Mouse (Mus musculus) left cerebral cortex, postnatal 25 days (tissue): ENCODE data around the gene Igf1r. TPM values are rescaled to one million over a fixed set of nuclear protein-coding genes. Genes with fewer than 3 reads are reported as not detected.

Experiments used
- DNase-seq, 2 experiments: peaks; one replicate each; pipeline ENCODE4 v3.0.0; 2022; ENCODE audit warnings: low spot score in 2 of 2, mixed read lengths in 1 of 2
- intact Hi-C: fragments of 180-260 bp; cut with DNase I; formaldehyde crosslinking; loops from one replicate; pipeline ENCODE4 v1.15.1; 2025
- total RNA-seq, 2 experiments: library from RNA; stranded (reverse); gene quantifications; 2 replicates each; pipeline ENCODE4 v1.2.3; 2021

The Igf1r gene
- total RNA-seq, 2 experiments from 2014 or later: 45.8 to 47.3 TPM

GRCm38 (mm10) chr7:67954591-67955185 is 2.1 kb downstream of the Igf1r start:
- DNase-seq: no peak
- intact Hi-C loops: loop anchor here (5.0 to 10.0 kb wide), 4 partner anchors 98 to 403 kb away; no protein-coding TSS in a partner anchor

GRCm38 (mm10) chr7:67955276-67955675 is 2.6 kb downstream of the Igf1r start:
- DNase-seq: no peak
- intact Hi-C loops: loop anchor here (10.0 kb wide), 1 partner anchor 280 kb away; no protein-coding TSS in a partner anchor

DNA sequence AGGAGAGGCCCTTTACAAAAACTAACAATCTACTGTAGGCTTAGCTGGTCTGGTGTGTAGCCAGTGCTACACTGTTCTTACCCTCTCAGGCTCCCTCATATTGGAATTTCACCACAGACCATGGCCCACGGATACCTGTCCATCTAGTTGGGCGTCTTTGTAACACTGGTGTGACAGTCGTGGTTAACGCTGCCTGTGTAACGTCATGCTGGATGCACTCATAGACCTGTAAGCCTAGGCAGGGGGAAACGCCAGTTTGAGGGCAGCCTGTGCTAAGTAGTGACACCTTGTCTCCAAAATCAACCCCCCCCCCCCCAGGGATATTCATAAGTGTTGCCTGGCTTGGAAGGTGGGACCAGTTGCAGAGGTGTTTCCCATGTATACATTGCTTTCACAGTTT is 4.7 kb downstream of the Igf1r start:
- DNase-seq: no peak
- intact Hi-C loops: loop anchor here (10.0 kb wide), 1 partner anchor 283 kb away; no protein-coding TSS in a partner anchor

- no peak for DNase-seq
- intact Hi-C loops: loop anchor here (10.0 kb wide), 1 partner anchor 283 kb away; no protein-coding TSS in a partner anchor
These were observed 5.4 kb downstream of the Igf1r start for GRCm38 (mm10) chr7:67958045-67958444.

- DNase-seq: no peak
- intact Hi-C loops: no loop called here
These were observed 8.1 kb downstream of the Igf1r start for GRCm38 (mm10) chr7:67960701-67961100.

- intact Hi-C loops: no loop called here
- DNase-seq: peak; percentile 75 to 86
These were observed 9.1 kb downstream of the Igf1r start for GRCm38 (mm10) chr7:67961567-67962267.

DNA sequence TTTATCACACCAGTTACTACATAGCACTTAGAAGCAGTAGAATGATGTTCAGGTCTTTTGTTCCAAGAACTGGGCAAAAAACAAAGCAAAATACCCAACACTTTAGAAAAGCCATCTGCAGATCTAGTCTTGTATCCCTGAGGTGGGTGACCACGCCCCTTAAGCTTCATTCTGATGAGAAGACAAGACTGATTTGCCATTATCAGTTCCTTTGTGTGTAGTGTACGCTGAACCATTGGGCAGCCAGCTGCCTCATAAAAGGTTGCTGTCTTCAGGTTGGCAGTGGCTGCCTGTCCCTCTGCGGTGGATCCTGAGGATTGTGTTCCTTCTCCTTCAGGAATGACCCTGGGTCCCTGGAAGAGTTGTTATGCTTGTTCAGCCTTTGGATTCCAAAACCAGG is 11.1 kb downstream of the Igf1r start:
- no peak for DNase-seq

DNA sequence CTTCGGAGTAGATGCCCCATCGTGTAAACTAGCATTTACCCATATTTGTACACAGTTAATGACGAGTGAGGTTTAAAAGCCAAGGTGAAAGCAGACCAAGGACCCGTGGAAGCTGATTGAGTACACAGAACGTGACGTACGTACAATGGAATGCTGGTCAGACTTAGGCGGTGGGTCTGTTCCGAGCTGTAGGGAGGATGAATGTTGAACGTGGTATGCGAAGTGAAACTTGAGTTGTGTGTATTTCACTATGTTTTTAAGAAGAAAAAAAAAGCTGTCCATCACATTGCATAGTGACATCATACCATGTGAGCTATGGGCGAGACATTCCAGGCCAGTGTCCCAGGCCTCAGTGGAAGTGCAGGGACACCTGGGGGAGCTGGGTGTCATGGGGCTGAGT is 15.8 kb downstream of the Igf1r start:
- no peak for DNase-seq
- intact Hi-C loops: no loop called here

More for the DNA sequence above, 11.1 kb downstream of the Igf1r start:
- intact Hi-C loops: no loop called here

DNA sequence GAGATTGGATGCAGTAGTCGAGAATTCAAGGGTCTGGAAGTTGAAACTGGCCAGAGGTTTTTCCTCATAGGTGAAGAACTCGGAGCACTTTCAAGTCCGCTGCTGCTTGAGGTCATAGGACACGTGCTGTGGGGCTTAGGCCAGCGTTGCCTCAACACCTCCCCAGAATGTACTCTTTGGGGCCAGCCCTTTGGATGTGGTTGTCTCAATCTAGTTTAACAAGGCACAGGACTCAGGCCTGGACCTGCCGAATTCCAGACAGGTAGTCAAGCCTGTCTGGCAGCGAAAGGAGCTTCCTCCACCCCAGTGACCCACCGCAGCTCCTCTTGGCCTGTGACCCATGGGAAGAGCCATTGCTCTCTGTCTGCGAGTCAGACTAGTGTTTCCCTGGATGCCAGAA is 16.4 kb downstream of the Igf1r start:
- intact Hi-C loops: no loop called here
- DNase-seq: no peak

GRCm38 (mm10) chr7:67973180-67974014 is 20.8 kb downstream of the Igf1r start:
- no peak for DNase-seq
- intact Hi-C loops: no loop called here

DNA sequence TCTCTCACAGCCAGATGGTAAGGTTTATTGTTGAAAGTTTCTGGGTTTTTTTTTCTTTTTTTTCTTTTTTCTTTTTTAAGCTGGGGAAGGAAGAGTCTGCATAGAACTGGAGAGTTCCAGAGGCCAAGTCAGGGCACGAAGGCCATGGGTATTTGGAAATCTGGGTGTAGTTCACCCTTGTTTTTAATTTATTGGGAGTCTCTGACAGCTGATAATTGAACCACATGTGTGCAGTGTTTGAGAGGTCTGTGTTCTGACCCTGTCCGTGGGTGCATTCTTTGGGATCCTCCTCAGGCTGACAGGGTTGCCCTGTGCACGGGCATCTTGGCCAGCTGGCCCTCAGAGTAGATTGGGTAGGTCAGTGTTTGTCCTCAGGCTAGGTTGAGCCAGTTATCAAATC is 29.3 kb downstream of the Igf1r start:
- intact Hi-C loops: no loop called here
- DNase-seq: no peak

GRCm38 (mm10) chr7:67982809-67983208 is 30.2 kb downstream of the Igf1r start:
- intact Hi-C loops: no loop called here
- no peak for DNase-seq

DNA sequence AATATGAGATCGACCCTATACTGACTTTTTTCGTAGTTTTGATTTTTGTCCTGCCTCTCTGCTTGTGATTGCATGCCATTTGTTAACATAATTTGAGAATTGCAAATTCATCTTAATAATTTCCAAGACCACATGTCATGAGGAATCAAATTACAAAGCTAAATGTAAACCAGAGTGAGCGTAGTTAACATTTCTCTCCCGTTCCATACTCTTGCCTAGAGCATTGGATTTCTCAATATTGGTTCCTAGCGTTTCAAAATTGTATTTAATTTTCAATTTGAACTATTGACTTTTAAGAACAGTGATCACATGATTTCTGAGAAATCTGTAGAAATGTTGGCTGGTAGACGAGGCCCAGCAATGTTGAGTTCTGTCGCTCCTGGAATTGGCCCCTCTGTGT is 30.8 kb downstream of the Igf1r start:
- no peak for DNase-seq
- intact Hi-C loops: no loop called here

DNA sequence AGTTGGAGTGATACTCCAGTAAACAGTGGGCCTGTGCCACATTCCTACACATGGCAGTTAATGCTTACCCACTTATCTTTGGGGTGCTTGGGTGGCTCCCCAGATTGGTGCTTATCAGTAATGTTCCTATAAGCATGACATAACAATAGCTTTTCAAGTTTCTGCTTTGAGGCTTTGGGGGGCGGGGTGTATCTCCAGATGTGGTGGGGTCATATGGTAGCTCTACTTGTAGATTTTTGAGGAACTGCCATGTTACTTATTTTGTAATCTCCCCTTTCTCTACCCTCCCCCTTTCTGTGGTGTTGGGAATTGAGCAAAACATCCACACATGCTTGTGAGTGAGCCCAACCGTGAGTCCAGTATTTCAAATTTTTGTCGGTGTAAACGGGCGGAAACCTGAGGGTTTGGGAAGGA is 32.4 kb downstream of the Igf1r start:
- intact Hi-C loops: no loop called here
- DNase-seq: no peak

DNA sequence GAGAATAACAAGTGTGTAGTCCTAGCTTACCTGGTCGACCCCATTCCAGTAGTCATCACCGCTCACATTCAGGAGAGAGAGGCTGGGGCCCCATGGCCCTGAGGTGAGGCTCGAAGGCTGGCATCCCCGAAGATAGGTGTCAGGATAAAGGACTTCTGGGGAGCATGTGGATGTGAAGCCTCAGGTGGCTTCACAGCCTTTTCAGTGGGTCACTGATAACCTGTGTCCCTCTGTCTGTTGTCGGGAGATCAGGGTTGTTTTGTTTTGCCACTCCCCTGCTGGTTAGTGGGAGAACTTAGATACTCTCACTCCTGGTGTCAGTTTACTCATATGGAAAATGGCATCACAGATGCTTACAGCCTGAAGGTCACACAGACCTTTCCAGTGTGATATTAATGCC is 32.9 kb downstream of the Igf1r start:
- DNase-seq: no peak
- intact Hi-C loops: no loop called here

- intact Hi-C loops: no loop called here
- no peak for DNase-seq
These were observed 33.6 kb downstream of the Igf1r start for GRCm38 (mm10) chr7:67986277-67986676.

DNA sequence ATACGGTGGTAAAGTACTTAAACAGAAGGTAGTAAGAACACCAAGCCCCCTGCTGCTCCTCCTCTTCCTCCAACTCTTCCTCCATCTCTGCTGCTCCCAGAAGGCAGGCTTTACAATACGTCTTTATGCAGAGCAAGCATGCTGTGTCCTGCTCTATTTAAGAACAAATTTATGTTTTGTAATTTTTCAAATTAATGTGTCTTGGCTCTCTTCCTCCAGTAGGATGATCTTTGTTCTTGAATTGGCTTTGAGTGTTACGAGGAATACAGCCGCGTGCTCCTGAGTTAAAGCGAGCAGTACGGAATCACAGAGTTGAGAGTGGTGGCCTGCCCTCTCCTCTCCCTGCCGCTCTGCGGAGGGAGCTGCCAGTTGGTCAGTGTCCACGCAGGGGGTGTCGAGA is 34.2 kb downstream of the Igf1r start:
- intact Hi-C loops: no loop called here
- DNase-seq: no peak

DNA sequence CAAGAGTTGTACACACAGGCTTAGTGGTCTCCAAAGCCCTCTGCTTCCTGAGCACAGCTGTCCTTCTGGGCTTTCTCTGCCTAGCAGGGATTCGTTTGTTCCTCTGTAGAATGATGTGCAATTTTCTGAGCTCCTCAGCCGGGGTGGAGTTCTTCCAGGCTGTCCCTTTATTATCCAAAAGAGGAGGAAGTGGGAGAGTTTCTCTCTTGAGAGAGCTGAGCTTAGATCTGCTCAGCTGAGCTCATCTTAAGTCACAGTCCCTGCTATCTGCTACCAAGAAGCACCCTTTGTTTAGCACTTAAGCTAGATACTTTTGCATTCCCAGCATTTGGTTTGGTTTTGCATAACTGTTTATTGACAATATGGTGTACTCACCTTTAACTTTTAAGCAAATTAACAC is 36.7 kb downstream of the Igf1r start:
- no peak for DNase-seq
- intact Hi-C loops: no loop called here

DNA sequence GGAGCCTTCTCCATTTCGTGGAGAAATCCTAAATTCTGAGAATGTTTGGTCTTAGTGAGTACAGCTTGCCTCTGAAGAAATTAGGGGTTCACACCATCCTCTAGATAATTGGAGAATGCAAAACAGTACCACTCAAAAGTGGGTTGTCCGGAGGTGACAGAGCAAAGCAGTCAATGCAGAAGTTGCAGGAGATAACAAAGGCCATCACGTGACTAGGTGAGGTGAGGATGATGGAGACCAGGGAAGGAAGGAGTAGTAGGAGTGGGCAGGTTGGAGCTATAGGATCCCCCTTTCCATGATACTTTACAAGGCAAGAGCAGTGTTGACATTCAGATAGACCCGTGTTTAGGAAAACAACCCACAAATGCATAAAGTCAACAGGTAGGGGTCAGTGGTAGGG is 41.0 kb downstream of the Igf1r start:
- no peak for DNase-seq
- intact Hi-C loops: no loop called here

DNA sequence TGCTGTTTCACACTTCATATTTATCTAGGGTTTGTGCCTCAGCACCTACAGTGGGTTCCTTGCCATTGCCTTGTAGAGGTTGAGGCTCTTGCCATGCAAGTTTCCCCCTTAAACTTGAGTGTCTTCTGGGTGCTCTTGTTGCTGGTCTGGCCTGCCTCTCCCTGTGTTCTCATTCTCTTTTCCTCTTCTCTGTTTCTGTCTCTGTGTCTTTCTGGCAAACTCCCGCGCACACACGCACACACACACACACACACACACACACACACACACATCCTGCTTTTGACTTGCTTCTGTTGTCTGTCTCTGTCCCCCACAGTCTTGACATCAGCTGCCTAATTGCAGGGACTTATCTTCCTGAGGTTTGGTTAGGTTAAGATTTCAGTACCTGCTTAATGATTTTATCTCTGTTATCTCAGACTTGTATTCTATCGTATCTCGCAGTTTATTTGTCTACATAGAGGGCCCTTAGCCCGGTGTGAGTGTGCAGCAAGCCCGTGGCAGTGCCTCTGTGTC is 41.8 kb downstream of the Igf1r start:
- no peak for DNase-seq
- intact Hi-C loops: no loop called here
